Mouse (Mus musculus) kidney, adult 2 months (tissue): ENCODE data around the gene Mad2l2.

Experiments used
- CTCF ChIP-seq: fragments of 200-500 bp; conservative IDR thresholded peaks from 2 replicates; pipeline ENCODE4 v1.5.1; 2011; ENCODE audit warnings: low read depth, mild to moderate bottlenecking, control low read depth, low read length, moderate library complexity, mixed read lengths; ENCODE audit not compliant: insufficient read depth, insufficient read length
- POLR2A ChIP-seq: fragments of 200-500 bp; IDR thresholded peaks from one replicate; pipeline ENCODE4 v1.6.1; 2011; ENCODE audit warnings: low read depth, low read length, control low read depth

DNA sequence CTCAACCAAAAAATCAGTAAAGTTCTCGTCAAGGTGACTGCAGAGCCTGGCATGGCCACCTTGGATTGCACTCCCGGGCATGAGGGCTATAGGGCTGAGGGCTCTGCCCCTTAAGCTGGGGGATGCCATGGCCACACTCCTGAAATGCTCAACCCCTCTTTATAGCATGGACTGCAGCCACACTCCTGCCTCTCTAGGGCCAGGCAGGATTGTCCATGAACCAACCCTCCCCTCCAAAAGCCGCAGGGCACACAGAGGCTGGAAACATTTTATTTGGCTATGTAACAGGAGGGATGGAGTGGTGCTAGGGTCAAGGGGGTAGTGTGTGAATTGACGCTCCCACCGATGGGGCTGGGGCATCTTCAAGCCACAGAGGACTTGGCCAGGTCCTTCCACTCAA lies 22.4 kb downstream of the Mad2l2 start:
- no peak for TF ChIP-seq POLR2A
- TF ChIP-seq CTCF, result no peak
